Mouse (Mus musculus): ENCODE results near the gene Rictor.

DNA sequence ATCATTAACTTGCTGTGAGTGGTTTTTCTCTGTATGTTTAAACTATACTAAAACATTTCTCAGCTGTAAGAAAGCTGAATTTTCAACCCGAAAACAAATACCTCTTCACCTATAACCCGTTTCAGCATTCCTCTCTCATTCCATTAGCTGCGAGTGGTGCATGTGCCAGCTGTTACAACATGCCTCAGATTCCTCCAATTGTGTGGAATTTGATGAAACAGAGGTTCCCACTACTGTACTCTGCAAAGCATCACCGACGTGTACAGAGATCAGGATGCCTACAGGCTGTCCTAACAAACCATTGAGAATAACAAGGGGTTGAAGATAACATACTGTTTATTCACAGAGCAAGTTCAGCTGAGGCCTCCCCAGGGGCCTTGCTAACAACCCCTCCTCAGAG lies 42.1 kb upstream of the Rictor start:
- no peak for TF ChIP-seq CTCF (IDR thresholded peaks at IDR 0.05; ENCODE audit: borderline replicate concordance, insufficient read depth, low read depth, low read length)
- TF ChIP-seq POLR2A (IDR thresholded peaks at IDR 0.05; ENCODE audit: borderline replicate concordance, insufficient read depth, low read length) = no peak
